Mouse (Mus musculus): Measurements from ENCODE around the gene Eras.
"Not testable (repeated sequence)": the region's sequence is repeated elsewhere in the genome, so short reads cannot be mapped to it uniquely, and the experiment has no call there.

The Eras gene

GRCm38 (mm10) chrX:7928270-7928790 is at the start of gene Eras:
Gene Eras, minus strand, starts transcription at chrX:7928607.
- no peak for DNase-seq (ENCODE audit: low spot score in 2 of 2)

GRCm38 (mm10) chrX:7977892-7978291 is 49.5 kb upstream of the Eras start, which contains the start of gene Gata1:
Gene Gata1, minus strand, starts transcription at chrX:7978071.
- DNase-seq (ENCODE audit: low spot score in 2 of 2), result no peak

DNA sequence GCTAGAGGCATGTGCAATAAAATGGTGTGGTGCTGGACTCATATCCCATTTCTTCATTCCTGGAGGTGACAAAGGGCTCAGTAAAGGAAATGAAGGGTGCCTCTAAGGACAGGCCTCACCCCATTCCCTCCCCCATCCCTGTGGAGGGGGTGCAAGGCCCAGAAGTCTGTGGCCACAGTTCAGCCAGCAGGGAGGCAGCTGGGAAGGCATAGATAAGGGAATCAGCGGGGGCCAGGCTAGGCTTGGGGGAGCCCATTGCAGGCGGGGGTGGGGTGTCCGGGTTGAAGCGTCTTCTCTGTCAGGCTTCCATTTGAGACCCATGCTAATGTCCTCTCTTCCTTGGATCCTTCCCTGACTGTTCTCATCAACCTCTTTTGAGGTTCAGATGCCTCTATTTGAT is 42.9 kb upstream of the Eras start:
- DNase-seq (ENCODE audit: low spot score in 2 of 2), result no peak

- no peak for DNase-seq (ENCODE audit: low spot score in 2 of 2)
These were observed 40.5 kb upstream of the Eras start for GRCm38 (mm10) chrX:7968899-7969298.

DNA sequence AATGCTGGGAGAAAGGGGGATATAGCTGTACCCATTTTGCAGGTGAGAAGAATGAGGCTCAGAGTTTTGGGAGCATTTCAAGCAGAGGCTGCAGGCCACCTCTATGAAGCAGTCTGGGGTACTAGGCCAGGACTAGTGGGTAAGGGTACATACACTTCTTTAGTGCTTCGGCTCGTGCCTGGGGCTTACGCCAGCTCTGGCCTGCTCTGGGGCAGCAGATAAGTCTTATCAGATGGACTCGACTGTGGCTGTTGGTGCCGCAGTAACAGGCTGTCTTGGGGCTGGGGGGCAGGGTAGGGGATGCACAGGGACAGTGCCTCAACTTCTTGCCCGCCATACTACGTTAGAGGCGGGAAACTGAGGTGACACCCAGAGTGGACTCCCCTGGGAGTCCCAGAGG is 39.8 kb upstream of the Eras start:
- no peak for DNase-seq (ENCODE audit: low spot score in 2 of 2)

DNA sequence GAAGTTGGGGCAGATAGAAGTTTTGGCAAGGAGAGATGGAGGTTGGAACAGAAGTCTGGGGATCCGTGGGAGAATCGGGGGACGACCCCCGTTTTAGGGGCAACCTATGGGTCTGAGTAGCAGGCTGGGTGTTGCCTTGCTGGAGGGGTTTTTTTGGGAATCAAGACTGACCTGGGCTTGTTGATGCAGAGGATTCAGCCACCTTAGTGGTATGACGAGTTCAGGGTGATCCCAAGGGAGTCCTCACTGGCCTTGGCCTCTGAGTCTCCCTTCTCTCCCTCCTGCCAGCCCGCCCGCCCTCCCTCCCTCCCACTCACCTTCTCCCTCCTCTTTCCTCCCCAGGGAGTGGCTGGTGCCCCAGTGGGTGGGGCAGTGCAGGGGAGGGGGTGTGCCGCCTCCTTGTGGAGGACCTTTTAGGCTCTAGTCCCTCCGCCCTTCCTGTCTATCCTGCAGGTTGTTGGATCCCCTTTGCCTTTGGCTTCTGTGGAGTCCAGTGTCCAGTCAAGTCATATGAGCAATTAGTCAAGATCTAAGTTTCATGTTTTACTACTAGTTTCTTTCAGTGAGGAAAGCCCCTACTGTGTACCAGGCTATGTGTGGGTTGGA is 39.3 kb upstream of the Eras start:
- no peak for DNase-seq (ENCODE audit: low spot score in 2 of 2)

GRCm38 (mm10) chrX:7966161-7966560 is 37.8 kb upstream of the Eras start:
- no peak for DNase-seq (ENCODE audit: low spot score in 2 of 2)

DNA sequence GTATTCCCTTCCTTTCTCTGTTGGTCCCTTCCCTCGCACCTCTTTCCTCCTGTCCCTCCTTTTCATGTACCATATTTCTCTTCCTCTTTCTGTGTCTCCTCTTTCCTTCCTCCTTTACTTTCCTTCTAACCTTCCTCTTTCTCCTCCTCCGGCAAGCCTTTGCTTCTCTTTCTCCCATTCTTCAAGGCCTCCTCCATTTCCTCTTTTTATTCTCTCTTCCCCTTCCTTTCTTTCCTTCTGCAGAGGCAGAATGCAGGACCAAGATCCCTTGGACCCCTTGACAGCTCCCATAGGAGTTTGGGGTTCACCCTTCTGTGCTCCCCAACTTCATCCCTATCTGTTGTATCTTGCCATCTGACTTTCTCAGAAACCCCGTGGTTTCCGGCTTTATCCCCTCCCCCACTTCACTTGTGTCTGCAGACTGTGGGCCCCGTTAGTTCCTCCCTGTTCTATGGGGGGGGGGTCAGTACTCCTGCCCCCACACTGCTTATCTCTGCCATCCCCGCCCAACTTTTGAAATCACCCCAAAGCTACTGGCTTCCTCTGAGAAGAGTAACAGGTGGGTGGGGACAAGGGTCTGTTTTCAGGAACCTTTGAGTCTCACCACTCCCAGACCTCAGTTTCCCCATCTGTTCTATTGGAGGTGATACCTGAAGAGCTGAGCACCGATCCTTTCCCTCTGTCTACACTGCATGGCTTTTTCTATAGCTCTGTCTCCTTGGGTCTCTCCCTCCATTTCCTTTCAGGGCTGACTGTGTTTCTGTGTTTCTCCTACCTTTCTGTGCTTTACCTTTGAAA is 35.6 kb upstream of the Eras start:
- no peak for DNase-seq (ENCODE audit: low spot score in 2 of 2)

DNA sequence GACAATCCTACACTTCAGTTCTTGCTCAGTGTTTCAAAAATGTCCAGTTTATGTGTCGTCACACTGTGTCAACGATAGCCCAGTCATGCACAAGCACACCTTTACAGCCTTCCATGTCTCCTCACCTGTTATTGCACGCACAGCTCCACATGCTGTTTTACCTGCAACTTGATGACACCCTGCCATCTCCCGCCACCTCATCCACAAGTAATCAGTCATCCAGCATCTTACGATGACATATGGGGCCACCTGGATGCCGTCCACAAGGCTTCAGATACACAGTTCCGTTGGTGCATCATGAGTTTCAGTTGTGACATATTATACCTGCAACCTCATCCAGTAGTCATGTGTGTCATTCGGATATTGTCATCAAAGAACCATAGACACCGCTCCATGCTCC is 30.5 kb upstream of the Eras start:
- no peak for DNase-seq (ENCODE audit: low spot score in 2 of 2)

DNA sequence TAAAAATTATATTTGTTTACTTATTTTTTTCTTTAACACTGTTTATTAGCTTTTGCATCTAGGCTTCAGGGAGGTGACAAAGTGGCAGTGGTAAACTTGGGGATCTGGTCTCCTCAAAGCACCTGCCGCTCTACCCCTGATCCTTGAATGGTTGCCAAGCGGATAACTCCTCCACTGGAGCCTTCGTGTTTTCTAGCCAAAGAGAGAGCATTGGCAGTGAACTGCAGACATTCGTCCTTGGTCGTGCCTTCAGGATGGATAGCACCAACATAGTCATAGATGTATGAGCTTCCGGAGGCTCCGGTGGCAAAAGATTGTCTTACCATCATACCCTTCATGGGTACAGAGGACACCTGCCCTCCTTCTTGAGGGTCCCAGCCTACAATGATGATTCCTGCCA is 21.7 kb upstream of the Eras start:
- no peak for DNase-seq (ENCODE audit: low spot score in 2 of 2)

GRCm38 (mm10) chrX:7947900-7948492 is 19.6 kb upstream of the Eras start:
- peak; percentile 87 to 94 for DNase-seq (ENCODE audit: low spot score in 2 of 2)

GRCm38 (mm10) chrX:7947108-7947899 is 18.9 kb upstream of the Eras start, which contains the start of gene Hdac6:
Gene Hdac6, minus strand, starts transcription at chrX:7947889.
- DNase-seq (ENCODE audit: low spot score in 2 of 2), result no peak

GRCm38 (mm10) chrX:7945618-7946017 is 17.2 kb upstream of the Eras start:
- DNase-seq (ENCODE audit: low spot score in 2 of 2), result no peak

GRCm38 (mm10) chrX:7937667-7938066 is 9.3 kb upstream of the Eras start:
- DNase-seq (ENCODE audit: low spot score in 2 of 2), result no peak

- no peak for DNase-seq (ENCODE audit: low spot score in 2 of 2)
These were observed 8.5 kb upstream of the Eras start for GRCm38 (mm10) chrX:7936874-7937273.

DNA sequence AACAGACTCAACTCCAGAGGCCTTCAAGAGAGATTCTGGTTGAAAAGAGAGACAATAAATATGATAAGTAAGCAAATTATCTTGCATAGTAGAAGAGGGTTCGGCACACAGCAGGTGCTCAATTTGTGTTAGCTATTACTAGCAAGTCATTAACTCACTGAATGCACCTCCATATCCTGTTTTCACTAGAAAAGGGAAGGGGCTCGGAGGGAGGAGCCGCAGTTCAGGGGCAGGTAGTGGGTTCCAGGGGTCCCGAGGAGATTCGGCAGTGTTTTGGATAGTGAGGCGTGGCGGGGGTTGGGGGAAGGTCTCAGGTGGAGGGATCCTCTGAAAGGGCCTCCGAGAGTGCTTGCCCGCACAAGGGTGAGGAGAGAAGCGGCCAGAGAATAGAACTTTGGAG is 1.3 kb downstream of the Eras start:
- no peak for DNase-seq (ENCODE audit: low spot score in 2 of 2)

DNA sequence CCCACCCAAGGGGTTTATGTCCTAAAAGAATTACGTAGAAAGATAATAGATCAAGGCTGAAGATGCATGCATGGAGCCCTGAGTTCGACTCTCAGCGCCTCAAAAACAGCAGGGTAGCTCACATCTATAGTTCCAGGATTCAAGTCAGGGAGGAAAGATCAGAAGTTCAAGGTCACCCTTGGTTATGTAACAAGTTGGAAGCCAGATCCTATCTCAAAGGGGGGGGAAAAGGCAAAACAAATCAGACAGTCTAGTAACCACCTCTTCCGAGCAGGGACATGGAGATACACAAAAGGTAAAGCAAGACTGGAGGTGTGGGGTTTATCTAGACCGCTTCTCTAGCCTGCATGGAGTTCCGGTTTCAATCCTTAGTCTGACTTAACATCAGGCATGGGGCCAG is 2.1 kb downstream of the Eras start:
- DNase-seq (ENCODE audit: low spot score in 2 of 2), result no peak

DNA sequence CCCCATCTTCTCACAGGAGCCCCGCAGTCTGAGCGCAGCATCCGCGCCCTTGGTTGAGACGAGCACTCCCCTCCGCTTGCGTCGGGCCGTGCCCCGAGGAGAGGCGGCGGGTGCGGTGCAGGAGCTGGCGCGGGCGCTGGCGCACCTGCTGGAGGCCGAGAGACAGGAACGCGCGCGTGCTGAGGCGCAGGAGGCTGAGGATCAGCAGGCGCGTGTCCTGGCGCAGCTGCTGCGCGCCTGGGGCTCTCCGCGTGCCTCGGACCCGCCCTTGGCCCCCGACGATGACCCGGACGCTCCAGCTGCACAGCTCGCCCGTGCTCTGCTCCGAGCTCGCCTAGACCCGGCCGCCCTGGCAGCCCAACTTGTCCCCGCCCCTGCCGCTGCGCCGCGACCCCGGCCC is 6.4 kb downstream of the Eras start:
- DNase-seq (ENCODE audit: low spot score in 2 of 2), result no peak

- DNase-seq (ENCODE audit: low spot score in 2 of 2), result no peak
These were observed 8.6 kb downstream of the Eras start, which contains the start of gene Pcsk1n for GRCm38 (mm10) chrX:7919601-7920383. Gene Pcsk1n, plus strand, starts transcription at chrX:7919822.

GRCm38 (mm10) chrX:7917960-7918359 is 10.4 kb downstream of the Eras start:
- DNase-seq (ENCODE audit: low spot score in 2 of 2), result not testable (repeated sequence)

DNA sequence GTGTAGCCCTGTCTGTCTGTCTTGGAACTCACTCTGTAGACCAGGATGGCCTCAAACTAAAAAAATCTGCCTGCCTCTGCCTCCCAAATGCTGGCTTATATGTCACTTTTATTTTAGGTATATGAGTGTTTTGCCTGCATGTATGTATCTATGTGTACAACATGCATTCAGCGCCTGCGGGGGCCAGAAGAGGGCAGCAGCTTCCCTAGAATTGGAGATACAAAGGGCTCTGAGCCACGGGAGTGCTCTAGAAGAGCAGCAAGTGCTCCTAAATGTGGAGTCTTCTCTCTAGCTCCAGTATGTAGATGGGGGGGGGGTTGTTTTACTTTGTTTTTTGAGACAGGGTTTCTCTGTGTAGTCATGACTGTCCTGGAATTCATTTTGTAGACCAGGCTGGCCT is 12.7 kb downstream of the Eras start:
- peak in 1 of 2 experiments; percentile 30 for DNase-seq (ENCODE audit: low spot score in 2 of 2)

Measured in urinary bladder, postnatal 36 days (tissue).